Mouse (Mus musculus): ENCODE results near the gene Ss18l2. TPM values are rescaled to one million over a fixed set of nuclear protein-coding genes. Genes with fewer than 3 reads are reported as not detected.

Gene Ss18l2
- polyA plus RNA-seq (2015; fragmentation: Nextera tagmentation; extraction: Ambion mirVana) = 133 and 142 TPM in 2 replicates

GRCm38 (mm10) chr9:121709898-121710583, at the start of gene Ss18l2:
Gene Ss18l2 (plus strand): TSS chr9:121710329.
- Histone ChIP-seq H3K36me3 (ENCODE audit: control insufficient read depth, insufficient read depth) (peaks cover 8% of the 10 kb centered on the region), H3K9me3 (ENCODE audit: control insufficient read depth, low read length) (no peaks in the 10 kb centered on the region), H3K27ac (ENCODE audit: low read length) (peak within 1 kb of the TSS; percentile 92), H3K4me2 (ENCODE audit: low read length) (peak within 1 kb of the TSS; percentile 97), H3K4me1 (replicated peaks; ENCODE audit: control insufficient read depth, insufficient read depth, low read length) (peaks cover 27% of the 10 kb centered on the region), H3K27me3 (replicated peaks; ENCODE audit: control insufficient read depth, insufficient read depth, low read length) (no peaks in the 10 kb centered on the region), H3K4me3 (replicated peaks; ENCODE audit: low read length) (peak within 1 kb of the TSS; percentile 96), H3K9ac (replicated peaks; ENCODE audit: low read depth, low read length) (peak within 1 kb of the TSS; percentile 95)
- ATAC-seq = peak; percentile 98
- WGBS = 5% methylated on average over 37 of the region's 37 CpGs

GRCm38 (mm10) chr9:121663467-121663866, 46.7 kb upstream of the Ss18l2 start:
- no peaks in the 10 kb centered on the region for H3K27me3 ChIP-seq (replicated peaks; ENCODE audit: control insufficient read depth, insufficient read depth, low read length)
- ATAC-seq = no peak
- no peak overlapping the region for H3K4me2 ChIP-seq (ENCODE audit: low read length)
- no peak overlapping the region for H3K4me3 ChIP-seq (replicated peaks; ENCODE audit: low read length)
- peaks cover 22% of the 10 kb centered on the region for H3K4me1 ChIP-seq (replicated peaks; ENCODE audit: control insufficient read depth, insufficient read depth, low read length)
- no peaks in the 10 kb centered on the region for H3K9me3 ChIP-seq (ENCODE audit: control insufficient read depth, low read length)
- H3K27ac ChIP-seq (ENCODE audit: low read length) = no peak overlapping the region
- no peaks in the 10 kb centered on the region for H3K36me3 ChIP-seq (ENCODE audit: control insufficient read depth, insufficient read depth)
- no peak overlapping the region for H3K9ac ChIP-seq (replicated peaks; ENCODE audit: low read depth, low read length)
- 76% methylated on average over 6 of the region's 6 CpGs for WGBS

- 79% methylated on average over 5 of the region's 5 CpGs for WGBS
- no peak overlapping the region for H3K4me3 ChIP-seq (replicated peaks; ENCODE audit: low read length)
- H3K4me1 ChIP-seq (replicated peaks; ENCODE audit: control insufficient read depth, insufficient read depth, low read length) = peaks cover 26% of the 10 kb centered on the region
- ATAC-seq = no peak
- no peak overlapping the region for H3K9ac ChIP-seq (replicated peaks; ENCODE audit: low read depth, low read length)
- H3K4me2 ChIP-seq (ENCODE audit: low read length) = no peak overlapping the region
- H3K9me3 ChIP-seq (ENCODE audit: control insufficient read depth, low read length) = no peaks in the 10 kb centered on the region
- peaks cover 5% of the 10 kb centered on the region; the same call in 1 of the 2 replicates for H3K27me3 ChIP-seq (replicated peaks; ENCODE audit: control insufficient read depth, insufficient read depth, low read length)
- no peak overlapping the region for H3K27ac ChIP-seq (ENCODE audit: low read length)
- no peaks in the 10 kb centered on the region for H3K36me3 ChIP-seq (ENCODE audit: control insufficient read depth, insufficient read depth)
Observed at GRCm38 (mm10) chr9:121664104-121664503, 46.0 kb upstream of the Ss18l2 start.

DNA sequence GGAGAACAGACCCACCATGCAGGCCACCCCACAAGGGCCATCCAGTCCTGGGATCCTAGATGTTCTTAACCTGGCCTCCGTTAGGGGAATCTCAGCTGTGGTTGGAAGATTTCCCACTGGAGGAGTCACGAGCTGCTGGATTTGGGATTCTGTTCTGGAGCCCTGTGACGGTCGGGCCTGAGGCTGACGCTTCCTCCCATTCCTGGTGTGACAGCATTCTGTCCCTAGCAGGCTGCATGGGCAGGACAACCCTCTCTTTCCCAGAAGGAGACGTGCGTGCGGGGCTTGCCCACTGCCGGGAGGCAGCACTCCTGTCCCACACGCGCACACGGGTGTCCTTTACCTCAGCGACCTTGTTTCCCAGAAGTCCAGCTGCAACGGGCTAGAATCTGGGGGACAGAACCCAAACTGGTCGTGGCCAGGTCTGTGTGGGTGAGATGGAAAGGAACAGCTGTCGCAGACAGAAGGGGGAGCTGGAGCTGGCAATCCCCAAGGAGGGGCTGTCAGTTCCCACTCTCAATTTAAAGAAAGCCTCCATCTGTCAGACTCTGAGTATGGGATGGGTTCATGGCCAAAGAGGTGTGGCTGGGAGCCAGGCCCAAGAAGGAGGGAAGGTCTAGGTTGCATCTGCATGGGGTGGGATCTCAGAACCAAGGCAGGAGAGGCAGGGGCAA, 43.0 kb upstream of the Ss18l2 start:
- Histone ChIP-seq H3K9me3 (ENCODE audit: control insufficient read depth, low read length) (no peaks in the 10 kb centered on the region), H3K27me3 (replicated peaks; ENCODE audit: control insufficient read depth, insufficient read depth, low read length) (peaks cover 5% of the 10 kb centered on the region), H3K9ac (replicated peaks; ENCODE audit: low read depth, low read length) (no peak overlapping the region), H3K4me2 (ENCODE audit: low read length) (peak overlapping the region; percentile 16; the same call in 1 of the 2 replicates), H3K4me3 (replicated peaks; ENCODE audit: low read length) (no peak overlapping the region), H3K4me1 (replicated peaks; ENCODE audit: control insufficient read depth, insufficient read depth, low read length) (peaks cover 35% of the 10 kb centered on the region), H3K27ac (ENCODE audit: low read length) (peak overlapping the region; percentile 92), H3K36me3 (ENCODE audit: control insufficient read depth, insufficient read depth) (no peaks in the 10 kb centered on the region)
- ATAC-seq = peak; percentile 82
- 59% methylated on average over 16 of the region's 16 CpGs for WGBS

DNA sequence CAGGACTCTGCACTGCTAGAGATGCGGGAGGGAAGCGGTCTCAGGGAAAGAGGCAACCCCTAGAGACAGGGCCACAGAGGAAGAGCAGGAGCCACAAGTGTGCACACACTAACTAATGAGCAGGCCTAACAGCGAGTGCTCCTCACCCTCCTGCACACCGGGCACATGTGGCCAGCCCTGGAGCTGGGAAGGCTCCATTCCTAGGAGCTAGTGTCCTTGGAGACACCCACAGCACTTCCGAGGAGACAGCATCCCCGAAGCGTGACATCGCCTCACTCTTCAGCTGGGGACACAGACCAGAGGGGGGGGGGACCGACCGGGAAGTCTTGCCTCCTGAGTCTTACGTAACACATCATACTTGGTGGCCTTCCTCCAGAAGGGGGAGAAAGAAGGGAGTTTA, 42.3 kb upstream of the Ss18l2 start:
- H3K27ac ChIP-seq (ENCODE audit: low read length) = peak overlapping the region; percentile 92

GRCm38 (mm10) chr9:121669348-121669791, 40.8 kb upstream of the Ss18l2 start:
- Histone ChIP-seq H3K4me1 (replicated peaks; ENCODE audit: control insufficient read depth, insufficient read depth, low read length) (peaks cover 35% of the 10 kb centered on the region), H3K9ac (replicated peaks; ENCODE audit: low read depth, low read length) (peak overlapping the region; percentile 49), H3K4me2 (ENCODE audit: low read length) (peak overlapping the region; percentile 65), H3K27me3 (replicated peaks; ENCODE audit: control insufficient read depth, insufficient read depth, low read length) (peaks cover 5% of the 10 kb centered on the region), H3K36me3 (ENCODE audit: control insufficient read depth, insufficient read depth) (no peaks in the 10 kb centered on the region), H3K27ac (ENCODE audit: low read length) (no peak overlapping the region), H3K4me3 (replicated peaks; ENCODE audit: low read length) (peak overlapping the region; percentile 40), H3K9me3 (ENCODE audit: control insufficient read depth, low read length) (no peaks in the 10 kb centered on the region)
- peak; percentile 35; the same call in 1 of the 2 replicates for ATAC-seq
- WGBS = 0% methylated on average over 28 of the region's 28 CpGs

More for the DNA sequence above, 42.3 kb upstream of the Ss18l2 start:
- Histone ChIP-seq H3K9ac (replicated peaks; ENCODE audit: low read depth, low read length) (no peak overlapping the region), H3K9me3 (ENCODE audit: control insufficient read depth, low read length) (no peaks in the 10 kb centered on the region), H3K4me2 (ENCODE audit: low read length) (no peak overlapping the region), H3K36me3 (ENCODE audit: control insufficient read depth, insufficient read depth) (no peaks in the 10 kb centered on the region), H3K4me1 (replicated peaks; ENCODE audit: control insufficient read depth, insufficient read depth, low read length) (peaks cover 35% of the 10 kb centered on the region), H3K27me3 (replicated peaks; ENCODE audit: control insufficient read depth, insufficient read depth, low read length) (peaks cover 5% of the 10 kb centered on the region), H3K4me3 (replicated peaks; ENCODE audit: low read length) (no peak overlapping the region)
- 69% methylated on average over 11 of the region's 11 CpGs for WGBS
- no peak; the same call in 1 of the 2 replicates for ATAC-seq

GRCm38 (mm10) chr9:121671300-121671699, 38.8 kb upstream of the Ss18l2 start:
- Histone ChIP-seq H3K4me3 (replicated peaks; ENCODE audit: low read length) (no peak overlapping the region), H3K9ac (replicated peaks; ENCODE audit: low read depth, low read length) (no peak overlapping the region), H3K27me3 (replicated peaks; ENCODE audit: control insufficient read depth, insufficient read depth, low read length) (peaks cover 5% of the 10 kb centered on the region), H3K36me3 (ENCODE audit: control insufficient read depth, insufficient read depth) (no peaks in the 10 kb centered on the region), H3K27ac (ENCODE audit: low read length) (no peak overlapping the region), H3K4me1 (replicated peaks; ENCODE audit: control insufficient read depth, insufficient read depth, low read length) (peaks cover 32% of the 10 kb centered on the region), H3K9me3 (ENCODE audit: control insufficient read depth, low read length) (no peaks in the 10 kb centered on the region), H3K4me2 (ENCODE audit: low read length) (no peak overlapping the region)
- WGBS = 25% methylated on average over 7 of the region's 7 CpGs
- no peak for ATAC-seq

- ATAC-seq = no peak
- no peak overlapping the region for H3K4me3 ChIP-seq (replicated peaks; ENCODE audit: low read length)
- no peak overlapping the region for H3K27ac ChIP-seq (ENCODE audit: low read length)
- peaks cover 5% of the 10 kb centered on the region for H3K27me3 ChIP-seq (replicated peaks; ENCODE audit: control insufficient read depth, insufficient read depth, low read length)
- H3K36me3 ChIP-seq (ENCODE audit: control insufficient read depth, insufficient read depth) = no peaks in the 10 kb centered on the region
- 74% methylated on average over 5 of the region's 5 CpGs for WGBS
- H3K4me1 ChIP-seq (replicated peaks; ENCODE audit: control insufficient read depth, insufficient read depth, low read length) = peaks cover 22% of the 10 kb centered on the region
- no peak overlapping the region for H3K9ac ChIP-seq (replicated peaks; ENCODE audit: low read depth, low read length)
- H3K9me3 ChIP-seq (ENCODE audit: control insufficient read depth, low read length) = no peaks in the 10 kb centered on the region
- no peak overlapping the region for H3K4me2 ChIP-seq (ENCODE audit: low read length)
Observed at GRCm38 (mm10) chr9:121672311-121672710, 37.8 kb upstream of the Ss18l2 start.

DNA sequence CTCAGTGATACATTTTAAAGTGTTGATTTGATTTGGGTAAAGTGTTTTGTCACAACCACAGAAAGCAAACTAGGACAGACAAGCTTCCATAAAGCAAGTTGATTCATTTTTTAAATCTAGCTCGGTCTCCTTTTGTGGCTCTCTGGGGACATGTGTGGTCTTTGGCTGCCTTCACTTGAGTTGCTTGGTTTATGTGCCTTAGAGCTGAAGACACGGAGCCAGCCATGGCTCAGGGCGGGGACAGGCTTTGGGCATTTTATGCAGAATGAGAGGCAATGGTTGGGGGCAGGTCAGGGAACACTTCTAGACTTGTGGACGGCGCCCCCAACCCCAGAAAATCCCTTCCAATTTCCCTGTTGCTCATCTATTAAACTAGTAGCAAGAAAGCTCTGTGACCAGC, 36.4 kb upstream of the Ss18l2 start:
- Histone ChIP-seq H3K9me3 (ENCODE audit: control insufficient read depth, low read length) (no peaks in the 10 kb centered on the region), H3K9ac (replicated peaks; ENCODE audit: low read depth, low read length) (no peak overlapping the region), H3K27me3 (replicated peaks; ENCODE audit: control insufficient read depth, insufficient read depth, low read length) (peaks cover 3% of the 10 kb centered on the region), H3K4me3 (replicated peaks; ENCODE audit: low read length) (no peak overlapping the region), H3K27ac (ENCODE audit: low read length) (no peak overlapping the region), H3K36me3 (ENCODE audit: control insufficient read depth, insufficient read depth) (no peaks in the 10 kb centered on the region), H3K4me1 (replicated peaks; ENCODE audit: control insufficient read depth, insufficient read depth, low read length) (peaks cover 12% of the 10 kb centered on the region), H3K4me2 (ENCODE audit: low read length) (no peak overlapping the region)
- WGBS = 83% methylated on average over 5 of the region's 5 CpGs
- ATAC-seq = no peak
